Mouse (Mus musculus) spleen, adult 2 months (tissue): Measurements from ENCODE around the gene Gsk3a.

Experiments used
- CTCF ChIP-seq: fragments of 200-500 bp; IDR thresholded peaks from 2 replicates; pipeline ENCODE4 v1.5.1; 2011; ENCODE audit warnings: mild to moderate bottlenecking, inconsistent platforms; ENCODE audit not compliant: insufficient read depth, insufficient read length, insufficient replicate concordance; ENCODE audit errors: extremely low read depth
- POLR2A ChIP-seq: fragments of 200-500 bp; IDR thresholded peaks from 2 replicates; pipeline ENCODE4 v1.6.1; 2011; ENCODE audit warnings: low read depth, low read length, inconsistent platforms

- no peak for TF ChIP-seq CTCF
- no peak for TF ChIP-seq POLR2A
Observed at GRCm38 (mm10) chr7:25209161-25209622, 28.5 kb downstream of the Gsk3a start.
